Mouse (Mus musculus): ENCODE results near the gene Ubtd1. TPM values are rescaled to one million over a fixed set of nuclear protein-coding genes. Genes with fewer than 3 reads are reported as not detected.

The Ubtd1 gene
- polyA plus RNA-seq, 1 experiment from 2014 or later, result 13.1 TPM

DNA sequence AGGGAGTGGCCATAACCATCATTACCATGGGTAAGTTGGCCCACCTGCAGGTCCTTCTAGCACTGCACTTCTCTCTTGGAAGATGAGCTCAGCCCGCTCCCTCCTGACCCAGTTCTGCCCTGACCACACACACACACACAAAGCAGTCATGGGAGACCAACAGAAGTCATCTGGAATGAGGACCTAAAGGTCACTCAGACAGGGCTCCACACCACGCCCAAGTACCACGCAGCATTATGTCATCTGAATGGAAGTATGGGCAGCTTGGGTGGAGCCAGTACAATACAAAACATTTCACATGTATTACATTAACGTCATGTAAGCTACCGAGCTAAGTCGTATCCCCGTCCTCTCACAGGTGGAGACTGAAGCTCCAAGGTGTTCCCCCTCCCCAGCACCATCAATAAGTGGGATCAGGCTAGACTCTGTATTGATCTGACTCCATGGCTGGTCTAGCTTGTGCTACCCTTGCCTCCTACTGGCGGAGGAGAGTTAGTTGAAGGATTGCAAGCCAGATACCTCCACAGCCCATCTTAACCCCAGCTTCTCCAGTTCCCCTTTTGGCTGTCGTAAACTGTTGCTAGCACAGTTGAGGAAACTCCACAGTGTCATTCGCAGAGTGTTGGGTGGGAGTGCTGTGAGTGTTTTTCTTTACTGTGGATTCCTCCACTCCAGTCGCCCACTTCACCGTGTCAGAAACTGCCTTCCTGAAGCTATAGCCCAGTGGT lies 19.9 kb downstream of the Ubtd1 start:
- TF ChIP-seq CTCF (IDR thresholded peaks at IDR 0.05; ENCODE audit: low read depth), result 0 out of 2 replicates have a peak, but pooled peaks have one; percentile 4
- Histone ChIP-seq H3K4me2 (no peak overlapping the region), H3K4me1 (ENCODE audit: insufficient read depth) (peaks cover 12% of the 10 kb centered on the region; the same call in 1 of the 2 replicates), H3K4me3 (ENCODE audit: low read depth, low read length) (no peak overlapping the region), H3K27ac (ENCODE audit: low read depth) (peak overlapping the region; percentile 77; the same call in 1 of the 2 replicates), H3K9me3 (ENCODE audit: low read depth, low read length) (no peaks in the 10 kb centered on the region), H3K27me3 (ENCODE audit: insufficient read depth, low read length) (no peaks in the 10 kb centered on the region), H3K9ac (no peak overlapping the region), H3K36me3 (ENCODE audit: insufficient read depth) (no peaks in the 10 kb centered on the region)
- no peak for DNase-seq
- ATAC-seq (ENCODE audit: insufficient read depth), result no peak
- 90% methylated on average over 12 of the region's 12 CpGs for WGBS

DNA sequence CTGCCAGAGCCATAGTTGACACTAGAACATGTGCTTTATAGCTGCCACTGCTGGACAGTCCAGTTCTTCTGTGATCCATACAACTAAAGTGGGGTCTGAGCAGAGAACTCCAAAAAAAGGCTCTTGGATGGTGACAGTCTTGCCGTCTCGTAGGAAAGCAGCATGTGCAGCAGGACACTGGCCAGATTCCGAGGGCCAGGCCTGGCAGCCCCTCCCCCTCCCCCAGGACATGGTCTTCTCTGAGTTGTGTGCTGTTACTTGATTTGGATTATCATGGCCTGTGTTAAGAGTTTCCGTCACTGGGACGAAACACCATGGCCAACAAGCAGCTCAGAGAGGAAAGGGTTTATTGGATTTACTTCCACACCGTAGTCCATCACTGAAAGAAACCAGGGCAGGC lies 22.7 kb downstream of the Ubtd1 start:
- no peak overlapping the region for H3K4me2 ChIP-seq
- no peaks in the 10 kb centered on the region for H3K36me3 ChIP-seq (ENCODE audit: insufficient read depth)
- no peaks in the 10 kb centered on the region for H3K9me3 ChIP-seq (ENCODE audit: low read depth, low read length)
- 60% methylated on average over 6 of the region's 6 CpGs for WGBS
- no peak for ATAC-seq (ENCODE audit: insufficient read depth)
- no peak overlapping the region for H3K4me3 ChIP-seq (ENCODE audit: low read depth, low read length)
- TF ChIP-seq CTCF (IDR thresholded peaks at IDR 0.05; ENCODE audit: low read depth), result no peak
- DNase-seq, result no peak
- H3K9ac ChIP-seq, result no peak overlapping the region
- H3K4me1 ChIP-seq (ENCODE audit: insufficient read depth), result peaks cover 12% of the 10 kb centered on the region; the same call in 1 of the 2 replicates
- no peak overlapping the region for H3K27ac ChIP-seq (ENCODE audit: low read depth)
- no peaks in the 10 kb centered on the region for H3K27me3 ChIP-seq (ENCODE audit: insufficient read depth, low read length)

GRCm38 (mm10) chr19:42005616-42006015 lies 24.1 kb downstream of the Ubtd1 start:
- Histone ChIP-seq H3K27me3 (ENCODE audit: insufficient read depth, low read length) (no peaks in the 10 kb centered on the region), H3K9me3 (ENCODE audit: low read depth, low read length) (no peaks in the 10 kb centered on the region), H3K4me3 (ENCODE audit: low read depth, low read length) (no peak overlapping the region), H3K36me3 (ENCODE audit: insufficient read depth) (no peaks in the 10 kb centered on the region), H3K27ac (ENCODE audit: low read depth) (no peak overlapping the region), H3K9ac (no peak overlapping the region), H3K4me2 (no peak overlapping the region), H3K4me1 (ENCODE audit: insufficient read depth) (peaks cover 6% of the 10 kb centered on the region; the same call in 1 of the 2 replicates)
- WGBS, result 55% methylated on average over 3 of the region's 3 CpGs
- TF ChIP-seq CTCF (IDR thresholded peaks at IDR 0.05; ENCODE audit: low read depth), result no peak
- no peak for DNase-seq
- ATAC-seq (ENCODE audit: insufficient read depth), result no peak

DNA sequence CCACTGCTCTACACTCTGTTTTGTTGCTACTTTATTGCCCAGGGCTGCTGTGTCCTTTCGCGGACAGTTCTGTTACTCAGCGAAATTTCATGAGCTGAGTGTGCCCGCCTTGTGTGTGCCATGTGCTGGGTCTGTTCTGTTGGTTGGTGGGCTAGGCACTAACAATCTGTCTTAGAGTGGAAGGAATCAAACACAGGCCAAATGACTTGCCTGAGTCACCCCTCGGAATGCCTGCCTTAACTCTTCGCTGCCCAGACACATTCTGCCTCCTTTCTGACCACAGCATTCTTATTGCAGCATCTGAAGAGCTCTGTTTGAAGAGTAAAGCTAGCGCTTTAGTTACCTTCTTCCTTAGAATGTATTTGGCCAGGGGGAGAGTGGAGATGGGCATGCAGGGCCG lies 25.0 kb downstream of the Ubtd1 start:
- Histone ChIP-seq H3K4me3 (ENCODE audit: low read depth, low read length) (no peak overlapping the region), H3K4me1 (ENCODE audit: insufficient read depth) (no peaks in the 10 kb centered on the region), H3K36me3 (ENCODE audit: insufficient read depth) (no peaks in the 10 kb centered on the region), H3K4me2 (no peak overlapping the region), H3K27me3 (ENCODE audit: insufficient read depth, low read length) (no peaks in the 10 kb centered on the region), H3K9ac (no peak overlapping the region), H3K27ac (ENCODE audit: low read depth) (no peak overlapping the region), H3K9me3 (ENCODE audit: low read depth, low read length) (no peaks in the 10 kb centered on the region)
- 53% methylated on average over 8 of the region's 8 CpGs for WGBS
- ATAC-seq (ENCODE audit: insufficient read depth), result no peak
- no peak for TF ChIP-seq CTCF (IDR thresholded peaks at IDR 0.05; ENCODE audit: low read depth)
- DNase-seq, result no peak

DNA sequence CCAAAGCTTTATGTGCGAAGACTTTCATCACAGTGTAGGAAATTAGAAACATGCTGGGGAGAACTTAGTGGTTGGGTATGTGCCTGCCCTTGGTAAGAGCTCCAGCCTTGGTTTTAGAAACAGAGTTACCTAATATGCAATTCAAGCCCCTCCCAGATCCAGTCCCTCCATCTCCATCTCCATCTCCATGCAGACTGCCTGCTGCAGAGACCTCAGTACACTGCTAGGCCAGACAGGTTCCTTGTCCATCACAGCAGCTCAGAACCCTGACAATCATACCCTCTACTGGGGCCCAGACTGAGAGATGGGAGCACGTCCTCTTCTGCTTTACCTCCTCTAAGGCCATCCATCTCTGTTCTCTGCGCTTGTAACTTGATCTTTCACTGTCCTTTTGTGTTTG lies 27.0 kb downstream of the Ubtd1 start:
- Histone ChIP-seq H3K27ac (ENCODE audit: low read depth) (no peak overlapping the region), H3K27me3 (ENCODE audit: insufficient read depth, low read length) (no peaks in the 10 kb centered on the region), H3K4me2 (no peak overlapping the region), H3K9ac (no peak overlapping the region), H3K4me1 (ENCODE audit: insufficient read depth) (no peaks in the 10 kb centered on the region), H3K4me3 (ENCODE audit: low read depth, low read length) (no peak overlapping the region), H3K36me3 (ENCODE audit: insufficient read depth) (no peaks in the 10 kb centered on the region), H3K9me3 (ENCODE audit: low read depth, low read length) (no peaks in the 10 kb centered on the region)
- WGBS, result 43% methylated on average over 3 of the region's 3 CpGs
- no peak for ATAC-seq (ENCODE audit: insufficient read depth)
- no peak for DNase-seq
- TF ChIP-seq CTCF (IDR thresholded peaks at IDR 0.05; ENCODE audit: low read depth), result no peak

DNA sequence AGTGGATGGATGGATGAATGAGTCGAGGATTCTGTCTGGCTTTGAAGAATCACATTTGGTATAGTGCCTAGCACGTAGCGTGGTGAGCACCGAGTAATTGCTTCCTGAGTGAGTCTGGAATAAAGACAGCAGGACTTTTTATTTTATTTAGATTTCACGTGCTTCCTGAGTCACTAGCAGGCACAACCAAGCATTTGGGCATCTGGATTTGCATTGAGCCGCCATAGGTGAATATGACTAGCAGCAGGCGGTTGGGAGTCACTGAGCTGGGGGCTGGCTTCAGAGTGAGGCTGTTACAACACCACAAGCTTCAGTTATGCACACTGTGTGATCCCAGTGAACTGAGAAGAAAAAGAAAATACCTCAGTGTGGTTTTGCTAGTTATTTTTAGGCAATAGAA lies 27.5 kb downstream of the Ubtd1 start:
- H3K4me1 ChIP-seq (ENCODE audit: insufficient read depth), result no peaks in the 10 kb centered on the region

GRCm38 (mm10) chr19:42010436-42010835 lies 28.9 kb downstream of the Ubtd1 start:
- H3K9ac ChIP-seq, result no peak overlapping the region
- H3K9me3 ChIP-seq (ENCODE audit: low read depth, low read length), result no peaks in the 10 kb centered on the region
- WGBS, result 70% methylated on average over 4 of the region's 4 CpGs
- no peak for DNase-seq
- H3K36me3 ChIP-seq (ENCODE audit: insufficient read depth), result no peaks in the 10 kb centered on the region
- H3K27me3 ChIP-seq (ENCODE audit: insufficient read depth, low read length), result no peaks in the 10 kb centered on the region
- H3K4me2 ChIP-seq, result no peak overlapping the region
- no peak overlapping the region for H3K27ac ChIP-seq (ENCODE audit: low read depth)
- no peaks in the 10 kb centered on the region for H3K4me1 ChIP-seq (ENCODE audit: insufficient read depth)
- H3K4me3 ChIP-seq (ENCODE audit: low read depth, low read length), result no peak overlapping the region
- TF ChIP-seq CTCF (IDR thresholded peaks at IDR 0.05; ENCODE audit: low read depth), result no peak
- no peak for ATAC-seq (ENCODE audit: insufficient read depth)

More for the DNA sequence above, 27.5 kb downstream of the Ubtd1 start:
- H3K27ac ChIP-seq (ENCODE audit: low read depth), result 0 out of 2 replicates have a peak overlapping the region, but pooled peaks have one; percentile 8
- H3K27me3 ChIP-seq (ENCODE audit: insufficient read depth, low read length), result no peaks in the 10 kb centered on the region
- H3K9me3 ChIP-seq (ENCODE audit: low read depth, low read length), result no peaks in the 10 kb centered on the region
- TF ChIP-seq CTCF (IDR thresholded peaks at IDR 0.05; ENCODE audit: low read depth), result no peak
- no peaks in the 10 kb centered on the region for H3K36me3 ChIP-seq (ENCODE audit: insufficient read depth)
- H3K4me3 ChIP-seq (ENCODE audit: low read depth, low read length), result no peak overlapping the region
- no peak for DNase-seq
- 29% methylated on average over 7 of the region's 7 CpGs for whole genome bisulfite sequencing
- no peak for ATAC-seq (ENCODE audit: insufficient read depth)
- H3K9ac ChIP-seq, result no peak overlapping the region
- H3K4me2 ChIP-seq, result no peak overlapping the region

All from lung, embryonic 14.5 days (tissue).